Mouse (Mus musculus) heart, postnatal 0 days (tissue): ENCODE measurements around the gene Cog3.

Experiments used
- CTCF ChIP-seq: IDR thresholded peaks from 2 replicates; pipeline ENCODE4 v1.5.1; 2016; ENCODE audit warnings: antibody characterized with exemption, control low read depth, low read depth
- EP300 ChIP-seq: IDR thresholded peaks from 2 replicates; pipeline ENCODE4 v1.6.1; 2016; ENCODE audit warnings: antibody characterized with exemption, low read depth

DNA sequence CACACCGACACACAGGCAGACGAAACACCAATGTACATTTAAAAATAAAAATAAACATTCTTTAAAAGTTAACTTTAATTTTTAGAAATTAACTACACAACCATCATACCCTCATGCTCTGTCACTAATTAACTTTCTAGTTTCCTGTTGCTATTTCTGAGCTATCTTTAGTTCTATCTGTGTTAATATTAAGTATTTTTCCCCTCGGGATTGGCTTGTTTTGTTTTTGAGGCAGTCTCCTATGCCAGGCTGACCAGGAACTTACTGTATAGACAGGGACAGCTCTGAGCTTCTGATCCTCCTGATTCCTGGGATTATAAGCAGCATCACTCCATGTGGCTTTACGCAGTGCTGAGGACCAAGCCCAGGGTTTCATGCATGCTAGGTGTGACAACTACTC, 25.6 kb upstream of the Cog3 start:
- TF ChIP-seq CTCF (no peak), EP300 (no peak)
